Mouse (Mus musculus): Measurements from ENCODE around the gene Prune1.

Prune1 gene

GRCm38 (mm10) chr3:95281216-95282126, at the start of gene Prune1, which contains the start of gene Mindy1:
Gene Prune1, minus strand, starts transcription at chr3:95282076.
Gene Mindy1, plus strand, starts transcription at chr3:95281345.
- DNase-seq (ENCODE audit: low read depth in 2 of 2, low spot score in 2 of 2): peak; percentile 96 to 97

DNA sequence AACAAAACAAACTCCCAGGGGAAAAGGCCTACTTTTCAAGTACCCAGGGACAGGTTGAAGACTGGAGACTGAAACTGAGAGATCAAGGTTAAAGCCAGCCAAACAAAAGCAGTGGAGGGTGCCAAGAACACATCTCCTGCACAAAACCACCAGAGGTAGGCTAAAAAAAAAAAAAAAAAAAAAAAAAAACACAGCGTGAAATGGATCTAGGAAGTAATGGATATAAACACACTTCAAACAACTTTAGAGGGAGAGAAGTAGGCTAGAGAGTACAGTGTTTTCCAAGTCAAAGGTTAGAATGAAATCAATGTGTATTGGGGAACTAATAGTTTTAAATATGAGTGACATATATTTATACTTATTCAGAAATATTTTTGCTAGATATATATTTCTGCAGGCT, 49.7 kb upstream of the Prune1 start:
- no peak for DNase-seq (ENCODE audit: low read depth in 2 of 2, low spot score in 2 of 2)

- no peak for DNase-seq (ENCODE audit: low read depth in 2 of 2, low spot score in 2 of 2)
These were observed 47.0 kb upstream of the Prune1 start for GRCm38 (mm10) chr3:95328803-95329404.

DNA sequence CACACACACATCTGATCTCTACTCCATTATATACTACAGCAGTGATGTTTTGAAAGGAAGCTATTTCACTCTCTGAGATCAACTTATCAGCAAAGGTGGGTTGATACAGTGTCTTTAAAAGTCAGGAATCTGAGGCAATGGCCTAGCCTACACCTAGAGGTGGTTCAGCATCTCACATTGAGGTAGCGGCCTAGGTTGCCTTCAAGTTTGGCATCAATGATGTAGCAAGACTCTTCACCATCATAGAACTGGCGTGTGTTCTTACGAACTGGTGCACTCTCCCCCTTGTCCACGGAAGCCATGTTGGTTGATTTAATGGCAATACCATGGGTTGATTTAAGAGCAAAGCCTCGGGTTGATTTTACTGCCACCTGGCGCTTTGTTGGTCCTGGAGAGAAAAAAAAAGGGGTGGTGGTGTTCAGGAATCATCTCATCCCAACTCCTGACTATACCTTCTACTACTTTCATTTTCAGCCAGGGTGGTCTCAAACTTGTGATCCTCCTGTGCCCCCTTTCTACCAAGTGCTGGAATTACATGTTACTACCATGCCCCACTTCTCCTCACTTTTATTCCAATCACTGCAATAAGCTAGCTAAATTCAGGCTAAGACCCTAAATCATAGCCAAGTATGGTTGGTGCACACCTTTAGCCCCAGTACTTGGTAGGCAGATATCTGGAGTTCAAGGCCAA, 42.7 kb upstream of the Prune1 start:
- DNase-seq (ENCODE audit: low read depth in 2 of 2, low spot score in 2 of 2): no peak

DNA sequence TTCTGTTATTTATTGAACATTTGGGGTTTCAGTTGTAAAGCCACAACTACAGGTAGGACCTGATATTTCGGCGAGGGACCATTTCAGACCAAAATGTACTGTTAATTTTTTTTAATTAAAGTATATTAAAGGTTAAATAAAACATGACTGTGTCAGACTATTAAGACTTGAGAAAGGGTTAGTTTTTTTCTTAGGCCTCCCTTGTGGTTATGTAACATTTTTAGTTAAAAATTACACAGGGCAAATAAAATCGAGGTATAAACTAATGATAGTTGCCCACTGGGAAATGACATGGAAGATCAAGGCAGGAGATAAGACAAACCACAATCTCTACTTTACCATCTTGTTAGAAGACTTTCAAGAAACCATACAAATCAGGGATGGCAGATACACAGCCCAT, 41.6 kb upstream of the Prune1 start:
- no peak for DNase-seq (ENCODE audit: low read depth in 2 of 2, low spot score in 2 of 2)

DNA sequence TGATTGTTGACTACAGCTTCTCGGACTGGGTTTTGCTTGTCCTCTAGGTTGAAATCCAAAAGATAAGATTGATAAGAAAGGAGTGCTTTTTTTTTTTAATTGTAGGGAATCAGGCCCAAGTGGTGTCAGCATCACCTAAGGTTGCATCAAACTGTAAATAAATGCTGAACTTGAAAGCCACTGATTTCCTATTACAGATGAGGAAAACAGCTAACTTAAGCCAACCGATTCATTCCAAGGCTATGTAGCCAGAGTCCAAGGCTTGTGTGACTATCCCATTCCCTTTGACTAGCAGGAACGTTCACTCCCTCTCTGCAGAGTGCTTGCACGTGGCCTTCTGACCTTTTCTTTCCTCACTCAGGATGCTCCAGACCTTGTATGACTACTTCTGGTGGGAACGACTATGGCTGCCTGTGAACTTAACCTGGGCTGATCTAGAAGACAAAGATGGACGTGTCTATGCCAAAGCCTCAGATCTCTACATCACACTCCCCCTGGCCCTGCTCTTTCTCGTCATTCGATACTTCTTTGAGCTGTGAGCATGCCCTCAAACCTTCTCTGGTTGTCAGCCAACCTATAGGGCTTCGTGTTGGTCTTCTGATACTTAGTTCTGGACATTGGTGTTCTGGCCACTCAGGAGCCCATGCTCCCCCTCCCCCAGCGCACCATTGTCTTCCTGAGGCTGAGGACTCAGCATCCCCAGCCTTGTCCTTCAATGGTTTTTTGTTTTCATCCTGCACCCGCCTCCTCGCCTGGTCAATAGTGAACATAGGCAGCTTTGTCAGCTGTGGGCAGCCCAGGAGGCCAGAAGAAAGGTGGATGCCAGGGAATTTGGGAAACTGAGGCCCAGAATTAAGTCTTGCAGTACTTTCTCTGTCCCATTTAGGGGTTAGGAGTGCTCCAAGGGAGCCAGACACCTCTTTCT, 38.1 kb upstream of the Prune1 start:
- no peak for DNase-seq (ENCODE audit: low read depth in 2 of 2, low spot score in 2 of 2)

GRCm38 (mm10) chr3:95319110-95319509, 37.2 kb upstream of the Prune1 start:
- no peak for DNase-seq (ENCODE audit: low read depth in 2 of 2, low spot score in 2 of 2)

- no peak for DNase-seq (ENCODE audit: low read depth in 2 of 2, low spot score in 2 of 2)
These were observed 36.7 kb upstream of the Prune1 start for GRCm38 (mm10) chr3:95318548-95318947.

DNA sequence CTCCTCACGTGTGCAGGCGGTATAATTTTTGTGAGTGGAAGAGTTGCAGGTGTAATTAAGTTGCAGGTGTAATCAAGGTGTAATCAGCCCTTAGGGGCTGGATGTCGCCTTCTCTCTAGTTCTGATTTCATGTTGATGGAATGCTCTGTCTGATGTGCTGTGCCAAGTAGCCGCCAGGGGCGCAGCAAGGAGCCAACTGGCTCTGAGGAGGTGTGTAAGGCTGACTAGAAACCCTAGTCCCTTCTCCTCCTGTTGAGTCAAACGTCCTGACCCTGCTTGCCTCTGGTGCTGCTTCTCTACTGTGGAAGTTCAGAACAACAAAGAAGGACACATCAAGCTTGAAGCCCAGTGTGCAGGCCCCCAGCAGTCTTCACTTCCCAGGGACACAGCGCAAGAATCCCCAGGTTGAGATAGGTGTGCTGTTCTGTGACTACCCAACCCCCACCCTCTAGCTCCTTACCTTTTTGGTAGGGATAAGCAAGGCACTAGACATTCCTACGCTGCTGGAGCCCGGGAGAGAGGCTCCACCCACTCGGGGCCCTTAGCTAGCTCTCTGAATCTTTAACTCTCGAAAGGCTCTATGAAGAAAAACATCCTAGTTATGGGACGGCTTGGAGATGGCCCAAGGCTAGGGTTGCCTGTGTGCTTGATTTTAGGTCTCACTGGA, 35.7 kb upstream of the Prune1 start:
- DNase-seq (ENCODE audit: low read depth in 2 of 2, low spot score in 2 of 2): peak; percentile 31 to 63

GRCm38 (mm10) chr3:95315844-95316550, 34.1 kb upstream of the Prune1 start:
- peak in 1 of 2 experiments; percentile 15 for DNase-seq (ENCODE audit: low read depth in 2 of 2, low spot score in 2 of 2)

DNA sequence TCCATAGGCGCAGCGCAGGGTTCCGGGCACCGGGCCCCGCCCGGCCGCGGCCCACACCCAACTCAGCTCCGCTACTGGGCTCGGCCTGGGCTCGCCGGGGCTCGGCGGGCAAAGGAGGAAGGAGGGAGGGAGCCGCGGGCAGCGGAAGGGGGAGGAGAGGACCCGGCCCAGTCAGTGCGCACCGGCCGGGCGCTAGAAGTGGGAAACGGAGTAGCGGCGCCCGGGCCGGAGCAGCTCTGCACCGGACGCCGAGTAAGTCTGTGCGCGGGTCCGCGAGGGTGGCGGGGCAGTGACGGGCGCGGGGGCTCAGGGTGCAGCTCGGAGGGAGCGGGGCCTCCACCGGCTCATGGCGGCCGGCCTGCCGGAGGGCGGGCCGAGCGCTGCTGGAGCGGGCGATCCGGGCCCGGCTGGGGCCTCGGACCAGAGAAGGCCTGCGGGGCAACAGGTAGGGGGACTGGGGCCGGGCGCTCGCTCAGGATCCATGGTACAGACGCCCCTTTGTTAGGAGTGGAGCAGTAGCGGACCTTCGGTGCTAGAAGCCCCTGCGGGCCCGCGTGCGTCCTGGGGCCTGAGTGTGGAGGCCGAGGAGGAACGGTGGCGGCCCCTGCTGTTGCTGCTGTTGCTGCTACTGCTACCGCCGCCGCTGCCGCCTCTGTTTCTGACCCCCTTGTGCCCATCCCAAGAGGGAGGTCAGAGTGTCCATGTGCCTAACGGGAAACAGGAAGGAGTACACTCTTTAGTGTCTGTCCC, 33.4 kb upstream of the Prune1 start:
- DNase-seq (ENCODE audit: low read depth in 2 of 2, low spot score in 2 of 2): peak; percentile 77 to 82

DNA sequence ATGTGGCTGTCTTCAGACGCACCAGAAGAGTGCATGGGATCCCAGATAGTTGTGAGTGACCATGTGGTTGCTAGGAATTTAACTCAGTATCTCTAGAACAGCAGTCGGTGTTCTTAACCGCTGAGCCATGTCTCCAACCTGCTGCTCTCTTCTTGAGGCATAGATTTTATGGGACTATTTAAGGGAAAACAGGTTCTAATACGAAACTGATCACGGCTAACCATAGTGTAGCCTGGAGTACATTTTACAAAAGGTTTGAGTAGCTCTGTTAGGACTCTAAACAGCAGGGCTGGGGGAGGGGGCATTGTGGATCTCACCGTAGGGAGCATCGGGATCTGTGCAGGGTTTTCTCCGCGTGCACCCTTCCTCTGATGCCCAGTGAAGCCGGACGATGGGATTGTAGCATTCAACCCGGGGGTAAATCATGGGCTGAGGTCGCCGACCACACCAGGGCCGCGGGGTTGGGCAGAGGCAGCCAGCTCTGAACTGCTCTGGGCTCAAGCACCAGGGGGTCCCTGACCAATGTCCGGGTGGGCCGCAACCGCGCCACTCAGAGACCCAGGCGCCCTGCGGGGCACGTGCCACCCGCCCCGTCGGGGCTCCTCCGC, 32.7 kb upstream of the Prune1 start, which contains the start of gene Cers2:
Gene Cers2 (plus strand): TSS at position 306 of the 608 bp plus-strand sequence.
- DNase-seq (ENCODE audit: low read depth in 2 of 2, low spot score in 2 of 2): no peak

GRCm38 (mm10) chr3:95314075-95314474, 32.2 kb upstream of the Prune1 start:
- DNase-seq (ENCODE audit: low read depth in 2 of 2, low spot score in 2 of 2): no peak

DNA sequence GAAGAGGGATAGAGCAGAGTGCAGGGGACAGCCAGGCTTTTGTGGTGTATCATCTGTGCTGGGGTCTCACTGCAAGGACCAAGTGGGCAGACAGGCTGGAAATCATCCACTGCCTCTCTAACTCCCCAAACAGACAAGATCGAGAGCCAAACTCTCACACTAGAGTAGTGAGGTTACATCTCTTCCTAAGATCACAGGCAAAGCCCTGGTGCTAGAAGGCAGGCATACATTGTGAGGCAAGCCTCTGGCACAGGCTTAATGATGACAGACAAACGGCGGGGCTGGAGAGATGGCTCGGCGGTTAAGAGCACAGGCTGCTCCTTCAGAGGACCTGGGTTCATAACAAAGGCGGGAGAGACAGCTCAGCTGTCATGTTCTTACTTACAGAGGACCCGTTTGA, 31.6 kb upstream of the Prune1 start:
- DNase-seq (ENCODE audit: low read depth in 2 of 2, low spot score in 2 of 2): no peak

- DNase-seq (ENCODE audit: low read depth in 2 of 2, low spot score in 2 of 2): no peak
These were observed 30.7 kb upstream of the Prune1 start for GRCm38 (mm10) chr3:95312623-95313022.

GRCm38 (mm10) chr3:95310968-95311882, 29.3 kb upstream of the Prune1 start:
- DNase-seq (ENCODE audit: low read depth in 2 of 2, low spot score in 2 of 2): peak; percentile 43 to 55

GRCm38 (mm10) chr3:95310496-95310895, 28.6 kb upstream of the Prune1 start:
- no peak for DNase-seq (ENCODE audit: low read depth in 2 of 2, low spot score in 2 of 2)
